Mouse (Mus musculus) ovary, adult 18-20 months (tissue): ENCODE data around the gene Prrt4.

Source experiments
- DNase-seq: peaks from one replicate; pipeline ENCODE4 v3.0.0; 2022; ENCODE audit warnings: low spot score, mixed read lengths

The Prrt4 gene

DNA sequence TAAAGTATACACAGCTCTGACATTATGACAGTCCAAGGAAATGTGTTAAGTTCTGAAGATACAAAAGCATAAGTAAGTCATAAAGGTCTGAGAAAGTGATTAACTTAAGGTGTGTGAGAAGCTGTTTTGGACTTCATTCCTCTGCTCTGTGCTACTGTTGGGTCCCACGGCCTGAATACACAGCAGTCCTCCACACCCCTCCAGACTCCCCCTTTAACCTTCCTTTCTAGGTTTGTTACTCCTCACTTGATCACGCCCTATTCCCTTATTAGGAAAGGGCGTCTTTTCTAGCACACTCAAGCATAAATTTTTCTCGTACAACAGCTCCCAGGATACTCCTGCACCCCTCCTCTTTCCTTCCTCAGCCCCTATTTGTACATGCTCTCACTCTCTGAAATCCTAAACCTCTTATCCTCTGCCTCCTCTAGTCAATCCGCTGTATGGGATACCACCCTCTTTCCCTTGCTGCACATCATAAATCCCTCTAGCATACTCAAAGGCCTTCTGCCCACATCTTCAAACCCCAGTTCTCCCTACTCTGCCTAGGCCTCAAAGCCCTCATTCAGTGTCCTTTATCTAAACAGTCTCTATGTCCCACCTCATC, 31.9 kb downstream of the Prrt4 start:
- no peak for DNase-seq

GRCm38 (mm10) chr6:29146641-29147040, 32.7 kb downstream of the Prrt4 start:
- DNase-seq, result no peak

DNA sequence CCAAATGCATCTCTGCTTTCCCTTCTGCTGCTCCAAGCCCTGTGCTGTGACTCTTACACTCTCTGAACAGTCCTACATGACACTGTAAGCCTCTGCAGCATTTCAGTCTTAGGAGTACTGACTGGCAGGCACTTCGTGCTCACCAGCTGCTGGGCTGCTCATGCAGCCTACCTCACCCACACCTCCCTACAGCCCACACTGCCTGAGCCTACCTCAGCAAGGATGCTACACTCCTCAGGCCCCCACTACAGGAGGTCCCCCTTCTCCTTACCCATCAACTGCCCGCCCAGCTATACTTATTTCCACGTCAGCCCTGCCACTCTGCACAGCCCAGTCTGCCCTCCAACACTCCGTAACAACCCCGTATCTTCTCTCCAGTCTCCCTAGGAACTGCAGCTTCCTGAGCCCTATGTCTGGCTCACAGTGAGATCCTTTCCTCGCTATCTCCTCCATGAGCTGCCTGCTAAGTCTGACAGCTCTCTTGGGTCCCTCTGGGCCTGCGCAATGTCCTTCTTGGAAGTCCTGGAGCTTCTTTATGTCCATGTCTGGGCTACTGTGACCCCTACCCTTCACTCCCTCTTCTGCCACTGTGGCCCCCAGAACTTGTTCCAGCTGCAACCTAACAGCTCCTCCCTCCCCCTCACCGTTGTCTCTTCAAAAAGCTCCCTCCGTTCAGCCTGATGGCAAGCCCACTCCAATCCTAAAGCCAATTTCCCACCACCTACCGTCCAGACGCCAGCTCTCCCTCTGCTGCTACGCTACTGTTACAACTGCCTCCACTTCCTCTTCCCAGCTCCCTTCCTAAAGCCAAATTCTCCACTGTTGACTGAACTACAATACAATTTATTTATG, 33.7 kb downstream of the Prrt4 start:
- no peak for DNase-seq

DNA sequence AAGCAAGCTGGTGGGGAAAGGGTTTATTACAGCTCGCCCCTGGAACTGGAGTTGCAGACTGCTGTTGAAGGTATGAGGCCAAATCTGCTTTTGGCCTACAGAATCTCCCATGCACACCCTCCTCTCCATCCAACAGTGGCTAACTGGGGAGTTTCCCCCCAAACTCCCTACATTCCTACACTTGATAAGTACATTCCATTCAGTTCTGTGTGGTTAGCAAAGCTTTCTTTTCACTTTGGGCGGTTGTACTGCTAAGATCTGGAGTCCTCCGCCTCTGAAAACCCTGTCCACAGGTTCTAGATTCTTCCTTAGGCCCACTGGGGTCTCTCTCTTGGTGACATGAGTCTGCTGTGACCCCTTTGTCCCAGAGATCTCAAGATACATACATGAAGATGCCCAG, 34.4 kb downstream of the Prrt4 start:
- no peak for DNase-seq

- DNase-seq, result no peak
Observed at GRCm38 (mm10) chr6:29143608-29144007, 35.8 kb downstream of the Prrt4 start.

DNA sequence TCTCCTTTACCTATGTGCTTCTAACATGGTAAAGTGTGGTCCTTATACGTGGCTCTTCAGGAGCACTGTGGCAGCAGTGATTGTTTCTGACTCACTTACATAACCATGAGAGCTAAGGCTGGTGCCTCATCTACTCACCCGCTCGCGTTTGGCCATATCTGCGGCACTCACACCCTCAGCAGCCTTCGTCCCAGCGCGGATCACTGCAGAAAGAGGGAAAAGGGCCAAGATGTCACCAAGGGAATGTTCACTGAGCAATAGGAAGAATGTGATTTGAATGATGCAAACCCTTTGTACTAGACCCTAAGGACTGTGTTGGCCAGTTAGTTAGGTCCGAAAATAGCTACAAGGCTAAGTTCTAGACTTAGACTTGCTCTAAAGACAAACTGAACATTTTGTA, 41.9 kb downstream of the Prrt4 start:
- no peak for DNase-seq

- no peak for DNase-seq
Observed at GRCm38 (mm10) chr6:29133100-29133499, 46.3 kb downstream of the Prrt4 start.

DNA sequence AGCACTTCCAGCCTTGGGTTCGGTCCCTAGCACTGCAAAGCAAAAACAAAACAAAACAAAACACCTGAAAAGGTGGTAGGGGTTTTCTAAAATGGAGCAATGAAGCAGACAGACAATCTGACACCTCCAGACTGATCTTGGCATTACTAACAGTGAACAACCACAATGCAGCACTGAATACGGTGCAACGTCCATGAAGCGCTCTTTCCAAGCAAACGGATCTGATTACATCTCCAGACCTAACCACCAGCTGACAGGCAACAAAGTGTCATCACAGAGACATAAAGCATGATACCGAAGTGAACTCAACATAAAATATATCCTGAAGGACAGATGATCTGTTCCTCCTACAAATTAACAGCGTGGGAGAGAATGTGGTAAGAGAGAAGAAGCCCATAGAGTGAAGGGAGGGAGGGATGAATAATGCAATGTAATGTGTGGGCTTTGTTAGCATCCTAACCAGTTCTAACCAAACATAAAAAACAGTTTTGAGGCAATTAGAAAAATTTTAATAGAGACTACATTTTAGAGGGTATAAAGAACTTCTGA, 52.4 kb downstream of the Prrt4 start:
- no peak for DNase-seq

GRCm38 (mm10) chr6:29119990-29120389, 59.4 kb downstream of the Prrt4 start:
- no peak for DNase-seq
